Mouse (Mus musculus): Measurements from ENCODE around the gene Cmss1. TPM values are rescaled to one million over a fixed set of nuclear protein-coding genes. Genes with fewer than 3 reads are reported as not detected.

Cmss1 gene
- polyA plus RNA-seq, 1 experiment = 26.5 TPM

GRCm38 (mm10) chr16:57534811-57535210, 71.9 kb downstream of the Cmss1 start:
- H3K27me3 ChIP-seq (ENCODE audit: control insufficient read depth, insufficient read depth, insufficient read length) = no peaks in the 10 kb centered on the region
- no peaks in the 10 kb centered on the region for H3K79me2 ChIP-seq (ENCODE audit: control insufficient read depth, insufficient read depth)
- H3K4me3 ChIP-seq = no peak overlapping the region
- H3K4me2 ChIP-seq (ENCODE audit: low read depth) = no peak overlapping the region
- H3K36me3 ChIP-seq (ENCODE audit: control insufficient read depth, insufficient read depth) = no peaks in the 10 kb centered on the region
- H3ac ChIP-seq (ENCODE audit: control insufficient read depth, insufficient read length) = no peak overlapping the region
- TF ChIP-seq MAX (IDR thresholded peaks at IDR 0.05; ENCODE audit: low read depth) (no peak), MYOG (IDR thresholded peaks at IDR 0.05; ENCODE audit: control insufficient read depth in 1 of 3, insufficient read depth in 1 of 3, insufficient read length in 2 of 3, low read depth in 2 of 3) (no peak), E2F4 (IDR thresholded peaks at IDR 0.05; ENCODE audit: insufficient read depth) (no peak), POLR2A (IDR thresholded peaks at IDR 0.05; ENCODE audit: insufficient read length, low read depth) (no peak), CEBPB (IDR thresholded peaks at IDR 0.05; ENCODE audit: insufficient read depth, poor library complexity, severe bottlenecking) (no peak), USF1 (IDR thresholded peaks at IDR 0.05; ENCODE audit: low read depth) (no peak), REST (IDR thresholded peaks at IDR 0.05; ENCODE audit: insufficient read depth, insufficient read length) (no peak), TCF12 (IDR thresholded peaks at IDR 0.05; ENCODE audit: insufficient read depth, poor library complexity, severe bottlenecking) (no peak), SRF (IDR thresholded peaks at IDR 0.05; ENCODE audit: control insufficient read depth, insufficient read length, low read depth) (no peak), POLR2AphosphoS2 (IDR thresholded peaks at IDR 0.05; ENCODE audit: insufficient read length, low read depth) (no peak), TCF3 (IDR thresholded peaks at IDR 0.05; ENCODE audit: insufficient read length, low read depth) (no peak), MYOD1 (IDR thresholded peaks at IDR 0.05; ENCODE audit: control insufficient read depth in 1 of 3, insufficient read length in 2 of 3, low read depth in 2 of 3) (no peak)

DNA sequence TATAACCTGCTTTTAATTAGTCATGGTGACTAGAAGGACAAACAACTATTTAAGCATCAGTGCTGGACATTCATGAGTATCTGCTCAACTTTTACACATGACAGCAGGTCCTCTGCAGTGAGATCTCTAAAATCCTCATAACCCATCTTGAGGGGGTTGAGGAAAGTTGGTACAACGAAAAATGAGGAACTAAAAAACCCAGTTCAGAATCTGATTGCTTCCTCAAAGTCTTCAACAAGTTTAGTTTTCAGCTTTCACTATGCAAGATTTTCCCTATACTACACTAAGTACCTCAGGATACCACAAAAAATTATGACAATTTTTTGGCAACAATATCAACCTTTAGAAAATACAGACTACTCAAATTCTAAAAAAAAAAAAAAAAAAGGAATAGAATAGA, 72.3 kb downstream of the Cmss1 start:
- Histone ChIP-seq H3K4me2 (ENCODE audit: low read depth) (no peak overlapping the region), H3K79me2 (ENCODE audit: control insufficient read depth, insufficient read depth) (no peaks in the 10 kb centered on the region), H3K4me3 (no peak overlapping the region), H3K36me3 (ENCODE audit: control insufficient read depth, insufficient read depth) (no peaks in the 10 kb centered on the region), H3K27me3 (ENCODE audit: control insufficient read depth, insufficient read depth, insufficient read length) (no peaks in the 10 kb centered on the region), H3ac (ENCODE audit: control insufficient read depth, insufficient read length) (no peak overlapping the region)
- TF ChIP-seq POLR2AphosphoS2 (IDR thresholded peaks at IDR 0.05; ENCODE audit: insufficient read length, low read depth) (no peak), MYOD1 (IDR thresholded peaks at IDR 0.05; ENCODE audit: control insufficient read depth in 1 of 3, insufficient read length in 2 of 3, low read depth in 2 of 3) (no peak), MYOG (IDR thresholded peaks at IDR 0.05; ENCODE audit: control insufficient read depth in 1 of 3, insufficient read depth in 1 of 3, insufficient read length in 2 of 3, low read depth in 2 of 3) (no peak), USF1 (IDR thresholded peaks at IDR 0.05; ENCODE audit: low read depth) (no peak), E2F4 (IDR thresholded peaks at IDR 0.05; ENCODE audit: insufficient read depth) (no peak), MAX (IDR thresholded peaks at IDR 0.05; ENCODE audit: low read depth) (no peak), REST (IDR thresholded peaks at IDR 0.05; ENCODE audit: insufficient read depth, insufficient read length) (no peak), TCF3 (IDR thresholded peaks at IDR 0.05; ENCODE audit: insufficient read length, low read depth) (no peak), SRF (IDR thresholded peaks at IDR 0.05; ENCODE audit: control insufficient read depth, insufficient read length, low read depth) (no peak), CEBPB (IDR thresholded peaks at IDR 0.05; ENCODE audit: insufficient read depth, poor library complexity, severe bottlenecking) (no peak), TCF12 (IDR thresholded peaks at IDR 0.05; ENCODE audit: insufficient read depth, poor library complexity, severe bottlenecking) (no peak), POLR2A (IDR thresholded peaks at IDR 0.05; ENCODE audit: insufficient read length, low read depth) (no peak)

DNA sequence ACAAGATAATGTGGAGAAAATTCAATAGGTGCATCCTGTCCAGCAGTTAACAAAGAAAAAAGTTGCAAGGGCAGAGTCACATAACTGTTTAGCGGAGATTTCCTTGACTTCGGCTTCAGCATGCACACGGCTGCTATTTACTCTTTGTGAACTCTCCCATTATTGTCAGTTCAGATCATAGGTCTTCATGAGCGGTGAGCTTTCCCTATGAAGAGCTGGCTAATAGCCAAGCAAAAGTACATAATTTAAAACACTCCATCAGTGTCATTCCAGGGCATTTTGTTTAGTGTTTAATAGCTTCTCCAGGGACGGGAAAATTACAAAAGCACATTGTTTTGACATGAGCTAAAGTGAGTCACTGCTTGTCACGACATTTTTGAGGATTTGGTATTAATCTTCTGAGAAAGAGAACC, 74.6 kb downstream of the Cmss1 start:
- Histone ChIP-seq H3K27me3 (ENCODE audit: control insufficient read depth, insufficient read depth, insufficient read length) (no peaks in the 10 kb centered on the region), H3K4me3 (no peak overlapping the region), H3K36me3 (ENCODE audit: control insufficient read depth, insufficient read depth) (no peaks in the 10 kb centered on the region), H3ac (ENCODE audit: control insufficient read depth, insufficient read length) (no peak overlapping the region), H3K79me2 (ENCODE audit: control insufficient read depth, insufficient read depth) (no peaks in the 10 kb centered on the region), H3K4me2 (ENCODE audit: low read depth) (peak overlapping the region; percentile 24)
- no peak for TF ChIP-seq SRF (IDR thresholded peaks at IDR 0.05; ENCODE audit: control insufficient read depth, insufficient read length, low read depth)
- no peak for TF ChIP-seq POLR2A (IDR thresholded peaks at IDR 0.05; ENCODE audit: insufficient read length, low read depth)
- no peak for TF ChIP-seq MAX (IDR thresholded peaks at IDR 0.05; ENCODE audit: low read depth)
- TF ChIP-seq CEBPB (IDR thresholded peaks at IDR 0.05; ENCODE audit: insufficient read depth, poor library complexity, severe bottlenecking) = 0 out of 2 replicates have a peak, but pooled peaks have one; percentile 10

GRCm38 (mm10) chr16:57530547-57530946, 76.1 kb downstream of the Cmss1 start:
- Histone ChIP-seq H3ac (ENCODE audit: control insufficient read depth, insufficient read length) (no peak overlapping the region), H3K79me2 (ENCODE audit: control insufficient read depth, insufficient read depth) (no peaks in the 10 kb centered on the region)

More at GRCm38 (mm10) chr16:57530547-57530946, 76.1 kb downstream of the Cmss1 start:
- Histone ChIP-seq H3K27me3 (ENCODE audit: control insufficient read depth, insufficient read depth, insufficient read length) (no peaks in the 10 kb centered on the region), H3K4me3 (no peak overlapping the region), H3K36me3 (ENCODE audit: control insufficient read depth, insufficient read depth) (no peaks in the 10 kb centered on the region), H3K4me2 (ENCODE audit: low read depth) (no peak overlapping the region)
- TF ChIP-seq POLR2AphosphoS2 (IDR thresholded peaks at IDR 0.05; ENCODE audit: insufficient read length, low read depth) (no peak), CEBPB (IDR thresholded peaks at IDR 0.05; ENCODE audit: insufficient read depth, poor library complexity, severe bottlenecking) (no peak), POLR2A (IDR thresholded peaks at IDR 0.05; ENCODE audit: insufficient read length, low read depth) (no peak), MYOG (IDR thresholded peaks at IDR 0.05; ENCODE audit: control insufficient read depth in 1 of 3, insufficient read depth in 1 of 3, insufficient read length in 2 of 3, low read depth in 2 of 3) (no peak), USF1 (IDR thresholded peaks at IDR 0.05; ENCODE audit: low read depth) (no peak), MYOD1 (IDR thresholded peaks at IDR 0.05; ENCODE audit: control insufficient read depth in 1 of 3, insufficient read length in 2 of 3, low read depth in 2 of 3) (no peak), E2F4 (IDR thresholded peaks at IDR 0.05; ENCODE audit: insufficient read depth) (no peak), SRF (IDR thresholded peaks at IDR 0.05; ENCODE audit: control insufficient read depth, insufficient read length, low read depth) (no peak), MAX (IDR thresholded peaks at IDR 0.05; ENCODE audit: low read depth) (no peak), REST (IDR thresholded peaks at IDR 0.05; ENCODE audit: insufficient read depth, insufficient read length) (no peak), TCF12 (IDR thresholded peaks at IDR 0.05; ENCODE audit: insufficient read depth, poor library complexity, severe bottlenecking) (no peak), TCF3 (IDR thresholded peaks at IDR 0.05; ENCODE audit: insufficient read length, low read depth) (no peak)

Measured in myocyte (in vitro differentiated cells).